Mouse (Mus musculus) stomach, embryonic 15.5 days (tissue): ENCODE measurements around the gene Slc44a4. TPM values are rescaled to one million over a fixed set of nuclear protein-coding genes. Genes with fewer than 3 reads are reported as not detected.
"Not testable (repeated sequence)": the region's sequence is repeated elsewhere in the genome, so short reads cannot be mapped to it uniquely, and the experiment has no call there.

Source experiments
- ATAC-seq: fragments of 200-750 bp; cut with Nextera tagmentation; 2 replicates; pipeline ENCODE4 v1.8.0; 2017; ENCODE audit warnings: low read depth, moderate number of reproducible peaks, moderate TSS enrichment; ENCODE audit not compliant: insufficient read depth, low FRiP score
- H3K27ac ChIP-seq: fragments of 300-500 bp; sonication (generic); 2 replicates; pipeline ENCODE4 v1.5.1; 2015; ENCODE audit warnings: mild to moderate bottlenecking, inconsistent platforms
- H3K27me3 ChIP-seq: fragments of 300-500 bp; sonication (generic); replicated peaks from 2 replicates; pipeline ENCODE4 v1.6.1; 2015; ENCODE audit warnings: inconsistent platforms
- H3K36me3 ChIP-seq: fragments of 300-500 bp; sonication (generic); 2 replicates; pipeline ENCODE4 v1.6.1; 2015; ENCODE audit warnings: inconsistent platforms
- H3K4me1 ChIP-seq: fragments of 300-500 bp; sonication (generic); 2 replicates; pipeline ENCODE4 v1.6.1; 2015; ENCODE audit warnings: inconsistent platforms
- H3K4me2 ChIP-seq: fragments of 300-500 bp; sonication (generic); 2 replicates; pipeline ENCODE4 v1.6.1; 2015; ENCODE audit warnings: mild to moderate bottlenecking, inconsistent platforms
- H3K4me3 ChIP-seq: fragments of 300-500 bp; sonication (generic); replicated peaks from 2 replicates; pipeline ENCODE4 v1.5.1; 2015; ENCODE audit warnings: inconsistent platforms
- H3K9ac ChIP-seq: fragments of 300-500 bp; sonication (generic); 2 replicates; pipeline ENCODE4 v1.6.1; 2015; ENCODE audit warnings: inconsistent platforms
- H3K9me3 ChIP-seq: fragments of 300-500 bp; sonication (generic); 2 replicates; pipeline ENCODE4 v1.6.1; 2016; ENCODE audit warnings: inconsistent platforms
- WGBS: fragments of 180-500 bp; shearing (Covaris S2); methylation state at CpG from one replicate; pipeline ENCODE4 v1.1.7; 2015; 5-methylcytosine and 5-hydroxymethylcytosine counted together
- polyA plus RNA-seq: library from polyadenylated mRNA; unstranded; fragments of >200 nt; fragmentation: Nextera tagmentation; extraction: Ambion mirVana; gene quantifications from 2 replicates; pipeline ENCODE4 v1.2.1, GENCODE M21; 2015

The Slc44a4 gene
- polyA plus RNA-seq, 1 experiment from 2014 or later, result 15.2 TPM

- Histone ChIP-seq H3K27ac (peak overlapping the region; percentile 26; the same call in 1 of the 2 replicates), H3K36me3 (peaks cover 16% of the 10 kb centered on the region; the same call in 1 of the 2 replicates)
- H3K4me2 ChIP-seq, H3K4me1 ChIP-seq, H3K27me3 ChIP-seq, ATAC-seq, H3K9me3 ChIP-seq, H3K4me3 ChIP-seq, H3K9ac ChIP-seq: not testable (repeated sequence)
- WGBS, result 56% methylated on average over 9 of the region's 9 CpGs
These were observed 34.7 kb downstream of the Slc44a4 start for GRCm38 (mm10) chr17:34948721-34949552.

- Histone ChIP-seq H3K4me1 (peaks cover 9% of the 10 kb centered on the region; the same call in 1 of the 2 replicates), H3K27ac (peak overlapping the region; percentile 63; the same call in 1 of the 2 replicates), H3K9ac (no peak overlapping the region), H3K27me3 (no peaks in the 10 kb centered on the region), H3K36me3 (peaks cover 16% of the 10 kb centered on the region; the same call in 1 of the 2 replicates), H3K9me3 (no peaks in the 10 kb centered on the region), H3K4me2 (no peak overlapping the region), H3K4me3 (no peak overlapping the region)
- 47% methylated on average over 4 of the region's 4 CpGs for WGBS
- ATAC-seq, result 0 out of 2 replicates have a peak, but pooled peaks have one; percentile 3
These were observed 35.3 kb downstream of the Slc44a4 start for GRCm38 (mm10) chr17:34949553-34949969.

GRCm38 (mm10) chr17:34950514-34951455 lies 36.5 kb downstream of the Slc44a4 start:
- H3K9ac ChIP-seq, result peak overlapping the region; percentile 99
- peak overlapping the region; percentile 94 for H3K4me3 ChIP-seq
- no peak for ATAC-seq
- 25% methylated on average over 10 of the region's 10 CpGs for WGBS
- peak overlapping the region; percentile 92 for H3K27ac ChIP-seq
- peaks cover 16% of the 10 kb centered on the region; the same call in 1 of the 2 replicates for H3K36me3 ChIP-seq
- H3K27me3 ChIP-seq, result no peaks in the 10 kb centered on the region
- H3K4me2 ChIP-seq, result peak overlapping the region; percentile 81
- H3K9me3 ChIP-seq, result no peaks in the 10 kb centered on the region
- H3K4me1 ChIP-seq, result peaks cover 9% of the 10 kb centered on the region; the same call in 1 of the 2 replicates

- H3K36me3 ChIP-seq, result peaks cover 16% of the 10 kb centered on the region; the same call in 1 of the 2 replicates
- peaks cover 9% of the 10 kb centered on the region; the same call in 1 of the 2 replicates for H3K4me1 ChIP-seq
- peak overlapping the region; percentile 99 for H3K9ac ChIP-seq
- peak overlapping the region; percentile 92 for H3K27ac ChIP-seq
- no peaks in the 10 kb centered on the region for H3K27me3 ChIP-seq
- H3K4me2 ChIP-seq, result peak overlapping the region; percentile 81
- no peaks in the 10 kb centered on the region for H3K9me3 ChIP-seq
- ATAC-seq, result peak; percentile 21
- under 1% methylated on average over 29 of the region's 29 CpGs for WGBS
- peak overlapping the region; percentile 94 for H3K4me3 ChIP-seq
These were observed 37.5 kb downstream of the Slc44a4 start for GRCm38 (mm10) chr17:34951636-34952377.

GRCm38 (mm10) chr17:34952378-34953040 lies 38.2 kb downstream of the Slc44a4 start:
- Histone ChIP-seq H3K36me3 (peaks cover 16% of the 10 kb centered on the region; the same call in 1 of the 2 replicates), H3K27ac (peak overlapping the region; percentile 92), H3K27me3 (no peaks in the 10 kb centered on the region), H3K4me3 (peak overlapping the region; percentile 94), H3K9me3 (no peaks in the 10 kb centered on the region), H3K4me2 (peak overlapping the region; percentile 81), H3K9ac (peak overlapping the region; percentile 99), H3K4me1 (peaks cover 9% of the 10 kb centered on the region; the same call in 1 of the 2 replicates)
- WGBS, result under 1% methylated on average over 23 of the region's 23 CpGs
- peak; percentile 70; the same call in 1 of the 2 replicates for ATAC-seq

- Histone ChIP-seq H3K27ac (0 out of 2 replicates have a peak overlapping the region, but pooled peaks have one; percentile 92), H3K9ac (no peak overlapping the region), H3K4me3 (no peak overlapping the region), H3K4me2 (0 out of 2 replicates have a peak overlapping the region, but pooled peaks have one; percentile 81), H3K9me3 (no peaks in the 10 kb centered on the region), H3K36me3 (peaks cover 16% of the 10 kb centered on the region; the same call in 1 of the 2 replicates), H3K27me3 (no peaks in the 10 kb centered on the region), H3K4me1 (peaks cover 9% of the 10 kb centered on the region; the same call in 1 of the 2 replicates)
- 93% methylated on average over 3 of the region's 3 CpGs for WGBS
- ATAC-seq, result no peak
These were observed 39.0 kb downstream of the Slc44a4 start for GRCm38 (mm10) chr17:34953258-34953657.

GRCm38 (mm10) chr17:34953904-34954303 lies 39.6 kb downstream of the Slc44a4 start:
- Histone ChIP-seq H3K4me2 (no peak overlapping the region), H3K9me3 (no peaks in the 10 kb centered on the region), H3K36me3 (peaks cover 16% of the 10 kb centered on the region; the same call in 1 of the 2 replicates), H3K9ac (no peak overlapping the region), H3K4me1 (peaks cover 9% of the 10 kb centered on the region; the same call in 1 of the 2 replicates), H3K27ac (no peak overlapping the region), H3K4me3 (no peak overlapping the region), H3K27me3 (no peaks in the 10 kb centered on the region)
- no peak for ATAC-seq
- WGBS, result 89% methylated on average over 4 of the region's 4 CpGs

- Histone ChIP-seq H3K9me3 (no peaks in the 10 kb centered on the region), H3K27me3 (no peaks in the 10 kb centered on the region), H3K9ac (no peak overlapping the region), H3K4me3 (no peak overlapping the region), H3K27ac (no peak overlapping the region), H3K4me1 (peaks cover 10% of the 10 kb centered on the region), H3K4me2 (no peak overlapping the region), H3K36me3 (peaks cover 10% of the 10 kb centered on the region; the same call in 1 of the 2 replicates)
- 86% methylated on average over 4 of the region's 4 CpGs for WGBS
- ATAC-seq, result no peak
These were observed 40.6 kb downstream of the Slc44a4 start for GRCm38 (mm10) chr17:34954831-34955230.

GRCm38 (mm10) chr17:34955884-34956283 lies 41.6 kb downstream of the Slc44a4 start:
- H3K4me2 ChIP-seq, result no peak overlapping the region
- H3K4me3 ChIP-seq, result no peak overlapping the region
- H3K27me3 ChIP-seq, result no peaks in the 10 kb centered on the region
- H3K9me3 ChIP-seq, result no peaks in the 10 kb centered on the region
- H3K9ac ChIP-seq, result no peak overlapping the region
- ATAC-seq, result no peak
- H3K4me1 ChIP-seq, result peaks cover 8% of the 10 kb centered on the region
- 0 out of 2 replicates have a peak, but pooled peaks cover under 1% of the 10 kb centered on the region for H3K36me3 ChIP-seq
- WGBS, result 73% methylated on average over 3 of the region's 3 CpGs
- no peak overlapping the region for H3K27ac ChIP-seq

- Histone ChIP-seq H3K27me3 (no peaks in the 10 kb centered on the region), H3K9ac (no peak overlapping the region), H3K27ac (no peak overlapping the region), H3K4me1 (peaks cover 7% of the 10 kb centered on the region; the same call in 1 of the 2 replicates), H3K9me3 (no peaks in the 10 kb centered on the region), H3K36me3 (no peaks in the 10 kb centered on the region), H3K4me3 (no peak overlapping the region), H3K4me2 (no peak overlapping the region)
- ATAC-seq, result no peak
- WGBS, result 46% methylated on average over 1 of the region's 1 CpGs
These were observed 42.1 kb downstream of the Slc44a4 start for GRCm38 (mm10) chr17:34956340-34956739.
